Mouse (Mus musculus): ENCODE data around the gene Wfdc1.

Wfdc1 gene

GRCm38 (mm10) chr8:119736348-119736917 is 70.3 kb downstream of the Wfdc1 start:
- DNase-seq (ENCODE audit: low spot score), result no peak

- DNase-seq (ENCODE audit: low spot score), result no peak
Measured at GRCm38 (mm10) chr8:119737093-119737900, 71.1 kb downstream of the Wfdc1 start.
